Mouse (Mus musculus): ENCODE results near the gene Atg7. TPM values are rescaled to one million over a fixed set of nuclear protein-coding genes. Genes with fewer than 3 reads are reported as not detected.

Gene Atg7
- polyA plus RNA-seq, 1 experiment from 2014 or later = 13.5 TPM

GRCm38 (mm10) chr6:114775210-114775609 lies 132.3 kb downstream of the Atg7 start:
- no peaks in the 10 kb centered on the region for H3K36me3 ChIP-seq (ENCODE audit: control insufficient read depth, insufficient read depth, low read length)
- H3K4me3 ChIP-seq (ENCODE audit: low read depth, low read length) = no peak overlapping the region
- no peaks in the 10 kb centered on the region for H3K27me3 ChIP-seq (ENCODE audit: control insufficient read depth, insufficient read depth, low read length)
- H3K27ac ChIP-seq (ENCODE audit: low read depth, low read length) = no peak overlapping the region
- DNase-seq (ENCODE audit: low spot score) = no peak
- no peak overlapping the region for H3K4me2 ChIP-seq (replicated peaks; ENCODE audit: low read depth, low read length)
- ATAC-seq (ENCODE audit: low FRiP score) = no peak
- H3K9me3 ChIP-seq (ENCODE audit: control insufficient read depth, low read length) = no peaks in the 10 kb centered on the region
- H3K4me1 ChIP-seq (replicated peaks; ENCODE audit: control insufficient read depth, insufficient read depth, low read length) = no peaks in the 10 kb centered on the region
- no peak overlapping the region for H3K9ac ChIP-seq (ENCODE audit: low read depth, low read length)
- 92% methylated on average over 5 of the region's 5 CpGs for WGBS

GRCm38 (mm10) chr6:114777872-114778271 lies 135.0 kb downstream of the Atg7 start:
- WGBS = 14% methylated on average over 4 of the region's 4 CpGs
- no peak overlapping the region for H3K27ac ChIP-seq (ENCODE audit: low read depth, low read length)
- H3K4me3 ChIP-seq (ENCODE audit: low read depth, low read length) = no peak overlapping the region
- H3K4me1 ChIP-seq (replicated peaks; ENCODE audit: control insufficient read depth, insufficient read depth, low read length) = no peaks in the 10 kb centered on the region
- no peak for ATAC-seq (ENCODE audit: low FRiP score)
- no peak overlapping the region for H3K9ac ChIP-seq (ENCODE audit: low read depth, low read length)
- peak; percentile 24 for DNase-seq (ENCODE audit: low spot score)
- no peaks in the 10 kb centered on the region for H3K9me3 ChIP-seq (ENCODE audit: control insufficient read depth, low read length)
- H3K36me3 ChIP-seq (ENCODE audit: control insufficient read depth, insufficient read depth, low read length) = no peaks in the 10 kb centered on the region
- H3K4me2 ChIP-seq (replicated peaks; ENCODE audit: low read depth, low read length) = no peak overlapping the region
- H3K27me3 ChIP-seq (ENCODE audit: control insufficient read depth, insufficient read depth, low read length) = no peaks in the 10 kb centered on the region

GRCm38 (mm10) chr6:114778650-114779049 lies 135.8 kb downstream of the Atg7 start:
- no peak overlapping the region for H3K9ac ChIP-seq (ENCODE audit: low read depth, low read length)
- H3K9me3 ChIP-seq (ENCODE audit: control insufficient read depth, low read length) = no peaks in the 10 kb centered on the region
- no peaks in the 10 kb centered on the region for H3K4me1 ChIP-seq (replicated peaks; ENCODE audit: control insufficient read depth, insufficient read depth, low read length)
- H3K27ac ChIP-seq (ENCODE audit: low read depth, low read length) = no peak overlapping the region
- DNase-seq (ENCODE audit: low spot score) (peak; percentile 35), ATAC-seq (ENCODE audit: low FRiP score) (0 out of 2 replicates have a peak, but pooled peaks have one; percentile 35)
- no peaks in the 10 kb centered on the region for H3K36me3 ChIP-seq (ENCODE audit: control insufficient read depth, insufficient read depth, low read length)
- H3K4me2 ChIP-seq (replicated peaks; ENCODE audit: low read depth, low read length) = no peak overlapping the region
- 42% methylated on average over 8 of the region's 8 CpGs for WGBS
- H3K4me3 ChIP-seq (ENCODE audit: low read depth, low read length) = no peak overlapping the region
- no peaks in the 10 kb centered on the region for H3K27me3 ChIP-seq (ENCODE audit: control insufficient read depth, insufficient read depth, low read length)

GRCm38 (mm10) chr6:114780583-114780982 lies 137.7 kb downstream of the Atg7 start:
- H3K9me3 ChIP-seq (ENCODE audit: control insufficient read depth, low read length) = no peaks in the 10 kb centered on the region
- no peaks in the 10 kb centered on the region for H3K36me3 ChIP-seq (ENCODE audit: control insufficient read depth, insufficient read depth, low read length)
- H3K4me1 ChIP-seq (replicated peaks; ENCODE audit: control insufficient read depth, insufficient read depth, low read length) = no peaks in the 10 kb centered on the region
- no peak overlapping the region for H3K9ac ChIP-seq (ENCODE audit: low read depth, low read length)
- H3K27ac ChIP-seq (ENCODE audit: low read depth, low read length) = no peak overlapping the region
- no peak for DNase-seq (ENCODE audit: low spot score)
- H3K4me2 ChIP-seq (replicated peaks; ENCODE audit: low read depth, low read length) = no peak overlapping the region
- H3K27me3 ChIP-seq (ENCODE audit: control insufficient read depth, insufficient read depth, low read length) = no peaks in the 10 kb centered on the region
- WGBS = 87% methylated on average over 2 of the region's 2 CpGs
- no peak for ATAC-seq (ENCODE audit: low FRiP score)
- H3K4me3 ChIP-seq (ENCODE audit: low read depth, low read length) = no peak overlapping the region

- H3K27me3 ChIP-seq (ENCODE audit: control insufficient read depth, insufficient read depth, low read length) = no peaks in the 10 kb centered on the region
- H3K4me3 ChIP-seq (ENCODE audit: low read depth, low read length) = no peak overlapping the region
- H3K4me2 ChIP-seq (replicated peaks; ENCODE audit: low read depth, low read length) = no peak overlapping the region
- H3K36me3 ChIP-seq (ENCODE audit: control insufficient read depth, insufficient read depth, low read length) = no peaks in the 10 kb centered on the region
- H3K9me3 ChIP-seq (ENCODE audit: control insufficient read depth, low read length) = no peaks in the 10 kb centered on the region
- 43% methylated on average over 11 of the region's 11 CpGs for WGBS
- no peak overlapping the region for H3K27ac ChIP-seq (ENCODE audit: low read depth, low read length)
- H3K9ac ChIP-seq (ENCODE audit: low read depth, low read length) = no peak overlapping the region
- H3K4me1 ChIP-seq (replicated peaks; ENCODE audit: control insufficient read depth, insufficient read depth, low read length) = no peaks in the 10 kb centered on the region
- ATAC-seq (ENCODE audit: low FRiP score) = no peak
- no peak for DNase-seq (ENCODE audit: low spot score)
These were observed 138.7 kb downstream of the Atg7 start for GRCm38 (mm10) chr6:114781415-114782240.

GRCm38 (mm10) chr6:114782486-114782885 lies 139.6 kb downstream of the Atg7 start:
- 65% methylated on average over 7 of the region's 7 CpGs for WGBS

GRCm38 (mm10) chr6:114786461-114786860 lies 143.6 kb downstream of the Atg7 start:
- Histone ChIP-seq H3K9ac (ENCODE audit: low read depth, low read length) (no peak overlapping the region), H3K27me3 (ENCODE audit: control insufficient read depth, insufficient read depth, low read length) (no peaks in the 10 kb centered on the region), H3K9me3 (ENCODE audit: control insufficient read depth, low read length) (no peaks in the 10 kb centered on the region), H3K4me3 (ENCODE audit: low read depth, low read length) (no peak overlapping the region), H3K4me1 (replicated peaks; ENCODE audit: control insufficient read depth, insufficient read depth, low read length) (no peaks in the 10 kb centered on the region), H3K27ac (ENCODE audit: low read depth, low read length) (no peak overlapping the region), H3K4me2 (replicated peaks; ENCODE audit: low read depth, low read length) (no peak overlapping the region), H3K36me3 (ENCODE audit: control insufficient read depth, insufficient read depth, low read length) (no peaks in the 10 kb centered on the region)
- WGBS = 40% methylated on average over 3 of the region's 3 CpGs
- ATAC-seq (ENCODE audit: low FRiP score) = no peak
- no peak for DNase-seq (ENCODE audit: low spot score)

More at GRCm38 (mm10) chr6:114782486-114782885, 139.6 kb downstream of the Atg7 start:
- Histone ChIP-seq H3K36me3 (ENCODE audit: control insufficient read depth, insufficient read depth, low read length) (no peaks in the 10 kb centered on the region), H3K4me3 (ENCODE audit: low read depth, low read length) (no peak overlapping the region), H3K9ac (ENCODE audit: low read depth, low read length) (no peak overlapping the region), H3K27ac (ENCODE audit: low read depth, low read length) (no peak overlapping the region), H3K27me3 (ENCODE audit: control insufficient read depth, insufficient read depth, low read length) (no peaks in the 10 kb centered on the region), H3K9me3 (ENCODE audit: control insufficient read depth, low read length) (no peaks in the 10 kb centered on the region), H3K4me1 (replicated peaks; ENCODE audit: control insufficient read depth, insufficient read depth, low read length) (no peaks in the 10 kb centered on the region), H3K4me2 (replicated peaks; ENCODE audit: low read depth, low read length) (no peak overlapping the region)
- ATAC-seq (ENCODE audit: low FRiP score) (no peak), DNase-seq (ENCODE audit: low spot score) (no peak)

GRCm38 (mm10) chr6:114787606-114788005 lies 144.7 kb downstream of the Atg7 start:
- no peak overlapping the region for H3K9ac ChIP-seq (ENCODE audit: low read depth, low read length)
- no peaks in the 10 kb centered on the region for H3K27me3 ChIP-seq (ENCODE audit: control insufficient read depth, insufficient read depth, low read length)
- DNase-seq (ENCODE audit: low spot score) (no peak), ATAC-seq (ENCODE audit: low FRiP score) (no peak)
- H3K27ac ChIP-seq (ENCODE audit: low read depth, low read length) = no peak overlapping the region
- H3K9me3 ChIP-seq (ENCODE audit: control insufficient read depth, low read length) = no peaks in the 10 kb centered on the region
- WGBS = 88% methylated on average over 3 of the region's 3 CpGs
- H3K4me1 ChIP-seq (replicated peaks; ENCODE audit: control insufficient read depth, insufficient read depth, low read length) = no peaks in the 10 kb centered on the region
- H3K4me2 ChIP-seq (replicated peaks; ENCODE audit: low read depth, low read length) = no peak overlapping the region
- no peaks in the 10 kb centered on the region for H3K36me3 ChIP-seq (ENCODE audit: control insufficient read depth, insufficient read depth, low read length)
- no peak overlapping the region for H3K4me3 ChIP-seq (ENCODE audit: low read depth, low read length)

GRCm38 (mm10) chr6:114788663-114789062 lies 145.8 kb downstream of the Atg7 start:
- Histone ChIP-seq H3K4me3 (ENCODE audit: low read depth, low read length) (no peak overlapping the region), H3K4me1 (replicated peaks; ENCODE audit: control insufficient read depth, insufficient read depth, low read length) (no peaks in the 10 kb centered on the region), H3K4me2 (replicated peaks; ENCODE audit: low read depth, low read length) (no peak overlapping the region), H3K9ac (ENCODE audit: low read depth, low read length) (no peak overlapping the region), H3K36me3 (ENCODE audit: control insufficient read depth, insufficient read depth, low read length) (no peaks in the 10 kb centered on the region), H3K9me3 (ENCODE audit: control insufficient read depth, low read length) (no peaks in the 10 kb centered on the region), H3K27me3 (ENCODE audit: control insufficient read depth, insufficient read depth, low read length) (no peaks in the 10 kb centered on the region), H3K27ac (ENCODE audit: low read depth, low read length) (no peak overlapping the region)
- DNase-seq (ENCODE audit: low spot score) = no peak
- ATAC-seq (ENCODE audit: low FRiP score) = no peak
- 72% methylated on average over 4 of the region's 4 CpGs for WGBS
